Mouse (Mus musculus): ENCODE measurements at regions not wholly inside any gene's neighbourhood (a gene's known extent, or its start where the extent isn't known, plus 50 kb on each side); places are given as distances from the start of the nearest gene placed in this dataset.

GRCm38 (mm10) chrX:11716773-11717172 is 389.2 kb downstream of the H2al1j start:
- no peak for DNase-seq (ENCODE audit: low read depth, low spot score)

DNA sequence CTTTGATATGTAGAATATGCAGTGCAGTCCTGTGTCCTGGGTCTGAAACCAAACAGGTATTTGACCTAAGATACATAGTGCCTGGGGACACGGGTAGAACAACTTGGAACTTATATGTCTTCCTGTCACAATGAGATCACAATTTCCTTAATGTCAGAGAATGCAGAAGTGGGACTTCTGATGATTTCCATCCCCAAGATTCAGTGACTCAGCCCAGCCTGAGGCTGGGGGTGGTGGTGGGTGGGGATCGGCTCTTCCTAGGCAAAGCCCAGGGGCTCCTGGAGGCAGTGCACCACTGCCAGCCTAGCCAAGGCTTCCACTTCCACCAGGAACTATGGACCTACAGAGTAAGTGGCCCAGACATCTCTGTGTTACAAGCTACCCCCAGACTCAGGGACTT is 391.2 kb downstream of the H2al1j start:
- no peak for DNase-seq (ENCODE audit: low read depth, low spot score)

GRCm38 (mm10) chrX:11720517-11720916 is 392.9 kb downstream of the H2al1j start:
- no peak for DNase-seq (ENCODE audit: low read depth, low spot score)

DNA sequence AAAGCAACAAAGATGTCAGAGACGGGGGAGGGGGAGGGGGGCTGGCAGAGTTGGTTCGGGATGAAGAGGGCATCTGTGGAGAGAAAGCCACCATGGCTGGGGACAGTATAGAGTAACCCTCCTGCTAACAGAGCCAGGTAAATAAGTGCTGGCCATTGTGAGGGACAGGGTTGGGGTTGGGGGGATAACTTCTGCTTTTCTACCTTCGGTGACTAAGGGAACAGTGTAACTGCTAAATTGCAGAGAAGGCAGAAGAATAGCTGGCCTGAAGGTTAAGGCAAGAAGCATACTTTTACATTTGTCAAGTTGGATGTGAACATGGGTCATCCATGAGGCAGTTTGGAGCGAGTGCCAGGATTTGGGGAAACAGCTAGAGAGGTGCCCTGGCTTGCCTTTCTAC is 395.1 kb downstream of the H2al1j start:
- no peak for DNase-seq (ENCODE audit: low read depth, low spot score)

GRCm38 (mm10) chrX:11724718-11725117 is 397.1 kb downstream of the H2al1j start:
- no peak for DNase-seq (ENCODE audit: low read depth, low spot score)

DNA sequence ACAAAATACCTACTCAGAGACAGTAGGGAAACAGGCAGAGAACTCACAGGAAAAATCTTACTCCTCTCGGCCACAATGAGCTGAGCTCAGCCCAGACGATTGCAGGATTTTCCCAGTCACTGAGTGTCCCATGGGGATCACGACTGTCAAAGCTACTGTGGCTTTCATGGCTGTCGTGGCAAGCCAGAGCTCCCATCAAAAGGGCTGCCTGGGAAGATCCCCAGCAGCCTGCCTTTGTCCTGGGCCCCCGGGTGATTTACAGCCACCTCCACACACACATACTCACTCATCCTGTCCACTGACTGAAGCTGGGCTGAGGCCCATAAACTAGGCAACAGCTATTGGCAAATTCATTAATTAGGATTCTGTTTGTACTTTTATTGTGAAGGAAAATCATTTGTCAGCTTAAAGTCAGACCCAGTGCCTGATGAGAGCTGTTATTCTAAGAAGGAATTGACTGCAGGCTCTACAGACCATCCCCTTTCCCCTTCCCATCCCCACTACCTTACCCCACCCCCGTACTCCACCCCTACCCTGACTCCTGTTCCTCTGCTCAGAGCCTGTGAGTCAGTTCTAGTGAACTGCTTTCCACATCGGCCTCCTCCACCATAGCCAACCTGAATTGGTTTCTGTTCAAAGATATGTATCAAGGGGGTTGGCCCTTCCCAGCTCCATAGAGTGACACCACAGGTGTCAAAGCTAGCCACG is 399.1 kb downstream of the H2al1j start:
- DNase-seq (ENCODE audit: low read depth, low spot score): no peak

- no peak for DNase-seq (ENCODE audit: low read depth, low spot score)
These were observed 400.9 kb downstream of the H2al1j start for GRCm38 (mm10) chrX:11728481-11728880.

- DNase-seq (ENCODE audit: low read depth, low spot score): no peak
These were observed 402.4 kb downstream of the H2al1j start for GRCm38 (mm10) chrX:11729992-11730391.

DNA sequence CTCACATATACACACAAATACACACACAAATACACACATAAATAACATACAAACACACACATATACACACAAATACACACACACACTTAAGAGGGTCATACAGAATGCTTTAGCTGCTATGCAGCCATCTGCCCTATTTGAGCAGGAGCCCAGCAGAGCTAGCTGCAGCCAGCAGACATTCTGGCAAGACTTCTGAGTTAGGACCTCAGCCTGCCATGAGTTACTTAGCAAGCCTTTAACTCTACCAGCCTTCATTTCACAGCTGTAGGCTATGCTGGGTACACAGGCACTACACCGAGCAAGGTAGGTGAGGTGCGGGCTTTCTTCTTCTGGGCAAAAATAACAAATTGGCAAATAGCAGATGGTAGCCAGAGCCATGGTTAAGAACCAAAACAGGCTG is 404.7 kb downstream of the H2al1j start:
- DNase-seq (ENCODE audit: low read depth, low spot score): no peak

DNA sequence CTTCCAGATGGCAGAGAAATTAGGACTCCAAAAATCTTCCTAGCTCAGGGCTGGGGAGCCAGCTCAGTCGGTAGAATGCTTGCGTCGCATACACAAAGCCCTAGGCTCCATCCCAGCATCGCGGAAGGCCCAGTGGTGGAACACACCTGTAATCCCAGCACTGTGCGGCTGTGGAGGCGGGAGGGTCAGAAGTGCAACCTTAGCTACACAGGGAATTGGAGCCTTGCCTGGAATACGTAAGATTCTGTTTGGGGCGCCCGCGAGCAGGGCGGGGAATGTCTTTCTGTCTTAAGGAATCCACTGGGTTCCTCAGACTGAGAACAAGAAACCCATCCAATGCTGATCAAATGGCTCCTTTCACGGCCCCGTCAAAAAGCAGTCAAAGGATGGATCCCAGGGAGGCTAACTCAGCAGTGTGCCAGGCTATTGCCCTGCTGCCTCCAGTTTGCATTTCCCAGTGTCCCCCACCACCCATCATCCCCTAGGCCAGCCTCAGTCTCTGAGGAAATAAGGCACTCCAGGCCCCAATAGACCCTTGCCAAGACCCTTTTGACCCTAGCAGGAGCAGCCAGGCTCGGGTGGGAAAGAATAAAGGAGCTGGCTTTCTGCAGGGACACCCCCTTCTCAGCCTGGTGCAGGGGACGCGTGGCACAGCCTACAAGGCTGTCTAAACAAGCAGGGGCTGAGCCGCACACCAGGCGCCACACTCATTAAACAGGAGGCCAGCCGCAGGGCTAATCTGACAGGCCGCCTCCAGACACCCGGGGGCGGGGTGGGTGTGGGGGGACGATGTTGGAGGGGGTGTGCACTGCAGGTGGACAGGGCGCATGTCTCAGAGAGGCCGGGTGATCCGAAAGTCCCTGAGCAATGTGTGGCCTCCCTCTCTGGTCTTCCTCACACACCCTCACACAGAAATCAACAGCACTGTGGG is 407.1 kb downstream of the H2al1j start:
- DNase-seq (ENCODE audit: low read depth, low spot score): peak; percentile 8

- DNase-seq (ENCODE audit: low read depth, low spot score): peak; percentile 6
These were observed 408.0 kb downstream of the H2al1j start for GRCm38 (mm10) chrX:11735516-11736170.

DNA sequence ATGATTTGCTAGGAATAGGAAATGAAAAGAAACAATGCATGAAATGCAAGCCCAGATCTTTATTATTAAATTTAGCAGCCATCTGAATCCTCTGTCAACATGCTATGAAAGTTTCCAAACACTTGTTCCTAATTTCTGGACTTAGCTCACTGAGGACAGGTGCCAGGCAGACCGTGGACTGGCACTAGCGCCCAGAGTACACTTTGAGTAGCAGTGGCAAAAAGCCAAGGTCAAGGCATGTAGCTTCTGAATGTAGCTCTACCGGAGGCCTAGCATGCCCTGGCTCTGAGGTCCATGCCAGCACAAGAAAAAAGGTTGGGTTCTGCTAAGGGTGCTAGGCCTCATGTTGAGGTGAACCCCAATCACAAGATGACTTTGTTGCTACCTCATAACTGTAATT is 408.9 kb downstream of the H2al1j start:
- no peak for DNase-seq (ENCODE audit: low read depth, low spot score)

- DNase-seq (ENCODE audit: low read depth, low spot score): no peak
These were observed 411.9 kb downstream of the H2al1j start for GRCm38 (mm10) chrX:11739565-11739964.

DNA sequence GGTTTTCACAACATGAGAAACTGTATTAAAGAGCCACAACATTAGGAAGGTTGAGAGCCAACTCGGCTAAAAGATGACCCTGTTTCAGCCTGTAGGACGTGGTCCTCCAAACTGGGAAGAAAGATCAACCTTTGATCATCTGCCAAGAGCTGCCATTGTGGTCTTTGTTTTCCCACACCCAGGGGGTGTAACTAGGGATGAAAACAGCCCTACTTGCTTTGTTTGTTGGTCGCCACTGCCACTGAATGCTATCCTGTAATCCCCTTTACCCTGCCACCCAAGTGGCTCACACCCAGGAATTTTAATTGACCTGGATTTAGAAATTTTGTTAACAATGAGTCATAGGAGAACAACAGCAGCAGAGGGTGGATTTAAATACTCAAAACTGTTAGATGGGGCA is 414.2 kb downstream of the Bcor start:
- peak; percentile 56 for DNase-seq (ENCODE audit: low read depth, low spot score)

GRCm38 (mm10) chrX:11747386-11748121 is 412.6 kb downstream of the Bcor start:
- DNase-seq (ENCODE audit: low read depth, low spot score): no peak

GRCm38 (mm10) chrX:11748278-11748677 is 411.9 kb downstream of the Bcor start:
- DNase-seq (ENCODE audit: low read depth, low spot score): no peak

- DNase-seq (ENCODE audit: low read depth, low spot score): no peak
These were observed 407.6 kb downstream of the Bcor start for GRCm38 (mm10) chrX:11752513-11752912.

DNA sequence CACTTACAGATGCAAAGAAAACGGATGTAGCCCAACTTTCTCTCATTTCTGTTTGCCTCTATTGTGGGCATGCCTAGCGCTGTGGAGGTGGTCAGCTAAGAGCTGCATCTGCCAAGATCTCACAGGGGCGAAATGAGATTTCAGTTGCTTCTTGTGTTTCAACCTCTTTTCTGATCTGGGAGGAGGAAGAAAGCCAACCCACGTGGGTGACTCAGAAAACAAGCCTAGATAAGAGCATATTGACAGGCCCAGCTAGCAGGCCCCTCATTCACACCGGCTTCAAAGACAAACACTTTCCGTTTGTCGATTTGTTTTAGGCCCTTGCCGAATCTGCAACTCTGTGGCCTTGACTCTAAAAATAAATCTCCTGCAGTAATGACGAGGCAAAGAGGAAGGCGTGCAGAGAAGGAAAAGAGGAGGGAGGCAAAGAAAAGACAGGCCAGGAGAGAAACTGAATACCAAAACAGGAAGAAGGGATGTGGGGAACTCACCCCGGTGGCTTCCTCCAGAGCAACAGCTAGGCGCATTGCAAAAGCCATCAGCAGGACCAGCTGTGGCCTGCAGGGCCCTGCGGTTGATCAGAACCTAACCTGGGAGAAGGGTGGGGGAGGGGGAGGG is 407.1 kb downstream of the Bcor start:
- DNase-seq (ENCODE audit: low read depth, low spot score): no peak

DNA sequence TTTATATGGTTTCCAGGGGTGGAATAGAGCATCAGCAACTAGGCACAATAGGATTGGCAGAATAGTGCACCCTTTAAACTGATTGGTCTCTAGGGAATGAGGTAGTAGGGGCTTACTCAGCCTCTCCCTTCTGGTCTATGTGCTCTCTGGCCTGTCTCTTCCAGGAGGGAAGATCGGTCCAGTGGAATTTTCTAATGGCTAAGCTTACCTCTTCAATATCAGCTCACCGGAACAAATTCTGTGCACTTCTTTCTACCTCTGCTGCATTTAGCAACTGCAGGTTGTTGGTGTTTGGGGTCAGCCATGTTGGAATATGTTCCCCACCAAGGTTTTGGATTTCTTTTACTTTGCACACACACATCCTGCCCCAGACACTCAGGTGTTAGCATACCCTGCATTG is 405.1 kb downstream of the Bcor start:
- no peak for DNase-seq (ENCODE audit: low read depth, low spot score)

DNA sequence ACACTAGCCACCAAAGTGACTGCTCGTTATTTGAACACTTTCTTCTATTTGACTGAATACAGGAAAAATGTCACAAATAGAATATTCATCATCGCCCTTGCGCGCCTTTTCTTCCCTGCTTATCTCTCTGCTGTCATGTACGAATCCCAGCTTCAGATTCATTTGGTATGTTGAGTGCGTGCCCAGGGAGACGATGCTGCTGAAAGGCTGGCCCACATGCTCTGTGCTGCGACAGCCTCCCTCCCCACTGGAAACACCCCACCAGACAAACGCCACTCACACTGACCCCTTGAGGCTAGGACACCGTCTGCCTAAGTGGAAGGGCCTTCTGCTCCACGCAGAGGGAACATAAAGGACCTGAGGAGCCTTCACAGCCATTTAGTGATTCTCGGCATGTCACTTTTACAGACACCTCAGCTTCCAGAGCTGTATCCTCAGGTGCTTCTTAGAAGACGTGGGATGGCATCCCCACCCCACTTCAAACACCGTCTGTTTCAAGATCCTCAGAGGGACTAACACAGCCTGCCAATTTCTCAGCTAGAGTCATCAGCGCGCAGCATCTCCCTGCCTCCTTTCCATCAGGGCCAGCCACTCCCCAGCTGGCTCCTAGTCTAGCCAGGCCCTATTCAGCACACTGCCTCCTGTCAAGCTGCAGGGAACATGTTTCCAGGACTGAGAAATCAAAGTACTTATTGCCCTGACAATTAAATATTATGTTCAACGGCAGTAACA is 396.6 kb downstream of the Bcor start:
- no peak for DNase-seq (ENCODE audit: low read depth, low spot score)
